Mouse (Mus musculus): ENCODE measurements around the gene Zic1.

- TF ChIP-seq CTCF (IDR thresholded peaks at IDR 0.05; ENCODE audit: borderline replicate concordance, control insufficient read depth, extremely low read depth, insufficient read depth, low read length, poor library complexity), result no peak
- no peak for TF ChIP-seq POLR2A (IDR thresholded peaks at IDR 0.05; ENCODE audit: control insufficient read depth, extremely low read depth, insufficient read depth, low read length, poor library complexity)
These were observed 18.0 kb downstream of the Zic1 start for GRCm38 (mm10) chr9:91347591-91347990.
